Mouse (Mus musculus): ENCODE data around the gene Dcdc2b. TPM values are rescaled to one million over a fixed set of nuclear protein-coding genes. Genes with fewer than 3 reads are reported as not detected.
A peak's percentile ranks its signal among the peaks of the same experiment; 100 is the strongest.

Dcdc2b gene
- polyA plus RNA-seq, 1 experiment from 2014 or later: 20.1 TPM

- TF ChIP-seq CTCF (IDR thresholded peaks at IDR 0.05) (no peak), EP300 (IDR thresholded peaks at IDR 0.05) (no peak)
These were observed 28.3 kb downstream of the Dcdc2b start for GRCm38 (mm10) chr4:129585773-129586172.

GRCm38 (mm10) chr4:129584884-129585608, 29.0 kb downstream of the Dcdc2b start:
- TF ChIP-seq CTCF (IDR thresholded peaks at IDR 0.05) (peak; percentile 77), EP300 (IDR thresholded peaks at IDR 0.05) (no peak)
- H3K4me3 ChIP-seq (ENCODE audit: low read depth, low read length): peak overlapping the region; percentile 45
- H3K9ac ChIP-seq (replicated peaks; ENCODE audit: low read depth): peak overlapping the region; percentile 36
- peak; percentile 88 for DNase-seq (ENCODE audit: low spot score)
- H3K27me3 ChIP-seq (replicated peaks; ENCODE audit: insufficient read depth, low read length): no peaks in the 10 kb centered on the region
- 2% methylated on average over 36 of the region's 36 CpGs for WGBS
- H3K36me3 ChIP-seq (ENCODE audit: insufficient read depth, low read length): no peaks in the 10 kb centered on the region
- H3K9me3 ChIP-seq (ENCODE audit: low read length): no peaks in the 10 kb centered on the region
- H3K4me2 ChIP-seq (replicated peaks; ENCODE audit: low read depth, low read length): peak overlapping the region; percentile 69
- peak; percentile 89 for ATAC-seq
- H3K27ac ChIP-seq (ENCODE audit: low read length): peak overlapping the region; percentile 82; the same call in 1 of the 2 replicates
- H3K4me1 ChIP-seq (ENCODE audit: insufficient read depth, low read depth, low read length): peaks cover 6% of the 10 kb centered on the region; the same call in 1 of the 2 replicates

More at GRCm38 (mm10) chr4:129585773-129586172, 28.3 kb downstream of the Dcdc2b start:
- ATAC-seq: no peak
- H3K9me3 ChIP-seq (ENCODE audit: low read length): no peaks in the 10 kb centered on the region
- peaks cover 6% of the 10 kb centered on the region; the same call in 1 of the 2 replicates for H3K4me1 ChIP-seq (ENCODE audit: insufficient read depth, low read depth, low read length)
- no peak overlapping the region for H3K27ac ChIP-seq (ENCODE audit: low read length)
- H3K27me3 ChIP-seq (replicated peaks; ENCODE audit: insufficient read depth, low read length): no peaks in the 10 kb centered on the region
- DNase-seq (ENCODE audit: low spot score): no peak
- no peak overlapping the region for H3K4me3 ChIP-seq (ENCODE audit: low read depth, low read length)
- peak overlapping the region; percentile 69; the same call in 1 of the 2 replicates for H3K4me2 ChIP-seq (replicated peaks; ENCODE audit: low read depth, low read length)
- WGBS: 76% methylated on average over 9 of the region's 9 CpGs
- no peaks in the 10 kb centered on the region for H3K36me3 ChIP-seq (ENCODE audit: insufficient read depth, low read length)
- H3K9ac ChIP-seq (replicated peaks; ENCODE audit: low read depth): no peak overlapping the region

GRCm38 (mm10) chr4:129584370-129584769, 29.7 kb downstream of the Dcdc2b start:
- H3K27me3 ChIP-seq (replicated peaks; ENCODE audit: insufficient read depth, low read length): no peaks in the 10 kb centered on the region
- ATAC-seq: peak; percentile 38
- peak overlapping the region; percentile 45; the same call in 1 of the 2 replicates for H3K4me3 ChIP-seq (ENCODE audit: low read depth, low read length)
- H3K9ac ChIP-seq (replicated peaks; ENCODE audit: low read depth): peak overlapping the region; percentile 36
- peaks cover 6% of the 10 kb centered on the region; the same call in 1 of the 2 replicates for H3K4me1 ChIP-seq (ENCODE audit: insufficient read depth, low read depth, low read length)
- DNase-seq (ENCODE audit: low spot score): peak; percentile 36
- H3K9me3 ChIP-seq (ENCODE audit: low read length): no peaks in the 10 kb centered on the region
- 83% methylated on average over 1 of the region's 1 CpGs for WGBS
- peak overlapping the region; percentile 69 for H3K4me2 ChIP-seq (replicated peaks; ENCODE audit: low read depth, low read length)
- H3K27ac ChIP-seq (ENCODE audit: low read length): peak overlapping the region; percentile 82; the same call in 1 of the 2 replicates
- TF ChIP-seq EP300 (IDR thresholded peaks at IDR 0.05) (no peak), CTCF (IDR thresholded peaks at IDR 0.05) (no peak)
- no peaks in the 10 kb centered on the region for H3K36me3 ChIP-seq (ENCODE audit: insufficient read depth, low read length)

- H3K4me2 ChIP-seq (replicated peaks; ENCODE audit: low read depth, low read length): no peak overlapping the region
- no peaks in the 10 kb centered on the region for H3K27me3 ChIP-seq (replicated peaks; ENCODE audit: insufficient read depth, low read length)
- H3K9me3 ChIP-seq (ENCODE audit: low read length): no peaks in the 10 kb centered on the region
- no peak for DNase-seq (ENCODE audit: low spot score)
- no peak overlapping the region for H3K9ac ChIP-seq (replicated peaks; ENCODE audit: low read depth)
- WGBS: 86% methylated on average over 1 of the region's 1 CpGs
- ATAC-seq: no peak
- peaks cover 6% of the 10 kb centered on the region; the same call in 1 of the 2 replicates for H3K4me1 ChIP-seq (ENCODE audit: insufficient read depth, low read depth, low read length)
- H3K36me3 ChIP-seq (ENCODE audit: insufficient read depth, low read length): no peaks in the 10 kb centered on the region
- H3K27ac ChIP-seq (ENCODE audit: low read length): no peak overlapping the region
- TF ChIP-seq CTCF (IDR thresholded peaks at IDR 0.05) (no peak), EP300 (IDR thresholded peaks at IDR 0.05) (no peak)
- no peak overlapping the region for H3K4me3 ChIP-seq (ENCODE audit: low read depth, low read length)
These were observed 31.8 kb downstream of the Dcdc2b start for GRCm38 (mm10) chr4:129582251-129582650.

GRCm38 (mm10) chr4:129580347-129580746, 33.7 kb downstream of the Dcdc2b start:
- Histone ChIP-seq H3K9ac (replicated peaks; ENCODE audit: low read depth) (no peak overlapping the region), H3K36me3 (ENCODE audit: insufficient read depth, low read length) (no peaks in the 10 kb centered on the region), H3K27ac (ENCODE audit: low read length) (no peak overlapping the region), H3K4me3 (ENCODE audit: low read depth, low read length) (no peak overlapping the region), H3K4me1 (ENCODE audit: insufficient read depth, low read depth, low read length) (peaks cover 6% of the 10 kb centered on the region; the same call in 1 of the 2 replicates), H3K4me2 (replicated peaks; ENCODE audit: low read depth, low read length) (no peak overlapping the region), H3K27me3 (replicated peaks; ENCODE audit: insufficient read depth, low read length) (no peaks in the 10 kb centered on the region), H3K9me3 (ENCODE audit: low read length) (no peaks in the 10 kb centered on the region)
- TF ChIP-seq CTCF (IDR thresholded peaks at IDR 0.05): no peak
- no peak for TF ChIP-seq EP300 (IDR thresholded peaks at IDR 0.05)
- ATAC-seq (no peak), DNase-seq (ENCODE audit: low spot score) (no peak)
- 45% methylated on average over 7 of the region's 7 CpGs for WGBS

GRCm38 (mm10) chr4:129578466-129578865, 35.6 kb downstream of the Dcdc2b start, which contains the start of gene Fam167b:
Gene Fam167b, minus strand, starts transcription at chr4:129578549.
- H3K27ac ChIP-seq (ENCODE audit: low read length): peak within 1 kb of the TSS; percentile 43; the same call in 1 of the 2 replicates
- TF ChIP-seq EP300 (IDR thresholded peaks at IDR 0.05): no peak
- no peak for TF ChIP-seq CTCF (IDR thresholded peaks at IDR 0.05)
- no peak within 1 kb of the TSS for H3K4me3 ChIP-seq (ENCODE audit: low read depth, low read length)
- 53% methylated on average over 5 of the region's 5 CpGs for WGBS
- DNase-seq (ENCODE audit: low spot score) (peak; percentile 42), ATAC-seq (peak; percentile 50)
- no peak within 1 kb of the TSS; the same call in 1 of the 2 replicates for H3K9ac ChIP-seq (replicated peaks; ENCODE audit: low read depth)
- H3K4me1 ChIP-seq (ENCODE audit: insufficient read depth, low read depth, low read length): no peaks in the 10 kb centered on the region
- no peaks in the 10 kb centered on the region for H3K27me3 ChIP-seq (replicated peaks; ENCODE audit: insufficient read depth, low read length)
- H3K36me3 ChIP-seq (ENCODE audit: insufficient read depth, low read length): no peaks in the 10 kb centered on the region
- peak within 1 kb of the TSS; percentile 20; the same call in 1 of the 2 replicates for H3K4me2 ChIP-seq (replicated peaks; ENCODE audit: low read depth, low read length)
- no peaks in the 10 kb centered on the region for H3K9me3 ChIP-seq (ENCODE audit: low read length)

All from lung, postnatal 0 days (tissue).